Mouse (Mus musculus): ENCODE data around the gene Setmar. TPM values are rescaled to one million over a fixed set of nuclear protein-coding genes. Genes with fewer than 3 reads are reported as not detected.
"Not testable (repeated sequence)": the region's sequence is repeated elsewhere in the genome, so short reads cannot be mapped to it uniquely, and the experiment has no call there.

Gene Setmar
- total RNA-seq (2022): 1 to 10 TPM; 6.4 to 7.8 (median 7.0) TPM

- DNase-seq: peak; percentile 94
Observed at GRCm38 (mm10) chr6:108064918-108065526, at the start of gene Setmar. Setmar (plus strand) TSS chr6:108065045.

GRCm38 (mm10) chr6:108021646-108022045 is 43.2 kb upstream of the Setmar start:
- DNase-seq: no peak

GRCm38 (mm10) chr6:108055041-108055440 is 9.8 kb upstream of the Setmar start:
- DNase-seq: not testable (repeated sequence)

GRCm38 (mm10) chr6:108055946-108056345 is 8.9 kb upstream of the Setmar start:
- DNase-seq: no peak

- DNase-seq: no peak
Observed at GRCm38 (mm10) chr6:108057353-108057752, 7.5 kb upstream of the Setmar start.

- no peak for DNase-seq
Observed at GRCm38 (mm10) chr6:108058066-108058465, 6.8 kb upstream of the Setmar start.

- no peak for DNase-seq
Observed at GRCm38 (mm10) chr6:108061121-108061520, 3.7 kb upstream of the Setmar start.

- peak; percentile 70 for DNase-seq
Observed at GRCm38 (mm10) chr6:108065583-108065982, 738 bp downstream of the Setmar start.

GRCm38 (mm10) chr6:108070947-108071346 is 6.1 kb downstream of the Setmar start:
- DNase-seq: no peak

GRCm38 (mm10) chr6:108073071-108073470 is 8.2 kb downstream of the Setmar start:
- DNase-seq: no peak

- DNase-seq: no peak
Observed at GRCm38 (mm10) chr6:108073931-108074330, 9.1 kb downstream of the Setmar start.

GRCm38 (mm10) chr6:108074624-108075023 is 9.8 kb downstream of the Setmar start:
- no peak for DNase-seq

GRCm38 (mm10) chr6:108075857-108076256 is 11.0 kb downstream of the Setmar start:
- DNase-seq: no peak

- DNase-seq: no peak
Observed at GRCm38 (mm10) chr6:108091296-108091695, 26.5 kb downstream of the Setmar start.

- DNase-seq: no peak
Observed at GRCm38 (mm10) chr6:108092646-108093045, 27.8 kb downstream of the Setmar start.

- no peak for DNase-seq
Observed at GRCm38 (mm10) chr6:108093449-108093848, 28.6 kb downstream of the Setmar start.

- no peak for DNase-seq
Observed at GRCm38 (mm10) chr6:108095445-108095844, 30.6 kb downstream of the Setmar start.

GRCm38 (mm10) chr6:108098171-108098845 is 33.5 kb downstream of the Setmar start:
- DNase-seq: peak; percentile 50

- no peak for DNase-seq
Observed at GRCm38 (mm10) chr6:108098846-108099217, 34.0 kb downstream of the Setmar start.

GRCm38 (mm10) chr6:108101936-108102830 is 37.3 kb downstream of the Setmar start:
- DNase-seq: no peak

GRCm38 (mm10) chr6:108107376-108107775 is 42.5 kb downstream of the Setmar start:
- no peak for DNase-seq

- DNase-seq: no peak
Observed at GRCm38 (mm10) chr6:108110336-108110735, 45.5 kb downstream of the Setmar start.

- DNase-seq: no peak
Observed at GRCm38 (mm10) chr6:108111693-108112092, 46.8 kb downstream of the Setmar start.
